Mouse (Mus musculus) embryo, embryonic 9.5 days (tissue): ENCODE results near the gene Kcne4.
"Not testable (repeated sequence)": the region's sequence is repeated elsewhere in the genome, so short reads cannot be mapped to it uniquely, and the experiment has no call there.

Source experiments
- DNase-seq: peaks from one replicate; pipeline ENCODE4 v3.0.0-alpha.2; 2017; ENCODE audit errors: extremely low spot score

Kcne4 gene

DNA sequence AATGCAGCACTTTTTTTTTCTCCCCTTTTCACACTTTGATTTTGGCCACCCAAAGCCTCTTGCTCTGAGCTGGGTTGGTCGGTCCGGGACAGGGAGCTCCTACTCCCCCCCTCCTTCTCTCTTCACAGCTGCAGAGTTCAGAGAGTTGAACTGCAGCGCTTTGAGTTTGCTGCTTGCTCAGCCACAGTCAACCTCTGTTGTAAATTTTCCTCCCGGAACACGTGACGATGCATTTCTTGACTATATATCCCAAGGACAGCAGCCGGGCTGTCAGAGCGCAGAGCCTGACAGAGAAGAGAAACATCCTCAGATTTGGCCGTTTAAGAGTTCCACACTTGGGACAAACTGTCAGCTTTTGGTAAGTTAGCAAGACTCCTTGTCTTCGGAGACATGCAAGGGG lies at the start of gene Kcne4:
Gene Kcne4, plus strand, starts transcription at position 120 of the 400 bp plus-strand sequence.
- no peak for DNase-seq

- no peak for DNase-seq
Measured at GRCm38 (mm10) chr1:78781899-78782298, 34.7 kb upstream of the Kcne4 start.

GRCm38 (mm10) chr1:78784936-78785335 lies 31.6 kb upstream of the Kcne4 start:
- DNase-seq, result not testable (repeated sequence)

GRCm38 (mm10) chr1:78789744-78790143 lies 26.8 kb upstream of the Kcne4 start:
- no peak for DNase-seq

GRCm38 (mm10) chr1:78807428-78807827 lies 9.1 kb upstream of the Kcne4 start:
- no peak for DNase-seq

DNA sequence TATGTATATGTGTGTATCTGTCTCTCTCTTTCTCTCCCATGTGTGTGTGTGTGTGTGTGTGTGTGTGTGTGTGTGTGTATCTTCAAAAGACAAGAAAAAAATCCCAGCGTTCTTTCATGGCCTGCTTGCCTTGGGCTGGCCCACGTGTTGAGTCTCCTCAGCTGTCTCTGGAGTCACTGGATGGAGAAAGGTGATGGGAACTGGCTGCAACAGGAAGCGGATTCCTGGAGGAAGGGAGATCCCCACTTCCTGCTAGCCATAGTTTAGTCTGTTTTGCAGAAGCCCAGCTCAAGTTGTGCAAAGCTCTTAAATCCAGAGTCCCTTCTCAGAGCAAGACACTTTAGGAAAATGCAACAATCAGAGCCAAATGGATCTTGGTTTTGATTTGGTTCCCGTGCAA lies 6.7 kb upstream of the Kcne4 start:
- DNase-seq, result no peak

DNA sequence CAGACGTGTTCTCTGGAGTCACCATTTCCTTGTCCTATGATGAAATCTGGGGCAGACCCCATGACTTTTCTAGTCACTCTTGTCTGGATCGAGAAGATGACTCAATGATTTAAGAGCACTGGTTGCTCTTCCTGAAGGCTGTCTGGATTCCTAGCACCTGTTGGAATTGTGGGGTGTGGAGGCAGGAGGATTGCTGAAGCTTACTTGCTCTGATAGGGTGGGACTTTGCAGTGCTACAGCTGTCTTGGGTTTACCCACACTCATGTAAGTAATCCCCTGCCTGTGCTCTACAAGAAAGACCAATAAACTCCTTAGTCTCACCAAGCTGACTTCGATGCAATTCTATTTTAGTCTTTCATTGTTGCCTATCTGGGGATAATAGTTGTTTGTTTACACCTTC lies 5.7 kb upstream of the Kcne4 start:
- no peak for DNase-seq

DNA sequence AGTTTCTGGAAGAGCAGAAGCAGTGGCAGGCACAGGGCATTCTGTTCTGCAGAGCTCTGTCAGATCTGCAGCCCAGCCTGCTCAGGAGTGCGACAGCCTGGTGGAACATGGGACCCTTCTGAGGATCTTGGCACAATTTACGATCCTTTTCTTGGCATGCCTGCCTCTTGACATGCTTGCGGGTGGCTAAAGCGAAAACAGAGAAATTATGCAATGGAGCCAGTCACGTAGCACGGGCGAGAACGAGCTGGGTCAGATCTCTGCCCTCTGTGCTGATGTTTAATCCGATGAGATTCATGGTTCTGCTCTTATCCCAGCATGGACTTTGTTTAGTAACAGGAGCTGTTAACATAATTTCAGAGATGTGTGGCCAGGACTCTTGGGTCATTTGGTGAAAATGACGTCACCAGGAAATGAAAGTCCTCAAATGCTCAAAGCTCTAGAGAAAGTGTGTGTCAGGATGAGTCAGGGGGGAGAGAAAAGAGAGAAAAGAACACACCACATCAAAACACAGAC lies 4.5 kb upstream of the Kcne4 start:
- DNase-seq, result no peak

DNA sequence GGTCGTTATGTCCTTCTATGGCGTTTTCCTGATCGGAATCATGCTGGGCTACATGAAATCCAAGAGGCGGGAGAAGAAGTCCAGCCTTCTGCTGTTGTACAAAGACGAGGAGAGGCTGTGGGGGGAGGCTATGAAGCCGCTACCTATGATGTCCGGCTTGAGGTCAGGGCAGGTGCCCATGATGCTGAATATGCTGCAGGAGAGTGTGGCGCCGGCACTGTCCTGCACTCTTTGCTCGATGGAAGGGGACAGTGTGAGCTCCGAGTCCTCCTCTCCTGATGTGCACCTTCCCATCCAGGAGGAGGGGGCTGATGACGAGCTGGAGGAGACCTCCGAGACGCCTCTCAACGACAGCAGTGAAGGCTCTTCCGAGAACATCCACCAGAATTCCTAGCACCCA lies 1.2 kb downstream of the Kcne4 start:
- DNase-seq, result no peak

DNA sequence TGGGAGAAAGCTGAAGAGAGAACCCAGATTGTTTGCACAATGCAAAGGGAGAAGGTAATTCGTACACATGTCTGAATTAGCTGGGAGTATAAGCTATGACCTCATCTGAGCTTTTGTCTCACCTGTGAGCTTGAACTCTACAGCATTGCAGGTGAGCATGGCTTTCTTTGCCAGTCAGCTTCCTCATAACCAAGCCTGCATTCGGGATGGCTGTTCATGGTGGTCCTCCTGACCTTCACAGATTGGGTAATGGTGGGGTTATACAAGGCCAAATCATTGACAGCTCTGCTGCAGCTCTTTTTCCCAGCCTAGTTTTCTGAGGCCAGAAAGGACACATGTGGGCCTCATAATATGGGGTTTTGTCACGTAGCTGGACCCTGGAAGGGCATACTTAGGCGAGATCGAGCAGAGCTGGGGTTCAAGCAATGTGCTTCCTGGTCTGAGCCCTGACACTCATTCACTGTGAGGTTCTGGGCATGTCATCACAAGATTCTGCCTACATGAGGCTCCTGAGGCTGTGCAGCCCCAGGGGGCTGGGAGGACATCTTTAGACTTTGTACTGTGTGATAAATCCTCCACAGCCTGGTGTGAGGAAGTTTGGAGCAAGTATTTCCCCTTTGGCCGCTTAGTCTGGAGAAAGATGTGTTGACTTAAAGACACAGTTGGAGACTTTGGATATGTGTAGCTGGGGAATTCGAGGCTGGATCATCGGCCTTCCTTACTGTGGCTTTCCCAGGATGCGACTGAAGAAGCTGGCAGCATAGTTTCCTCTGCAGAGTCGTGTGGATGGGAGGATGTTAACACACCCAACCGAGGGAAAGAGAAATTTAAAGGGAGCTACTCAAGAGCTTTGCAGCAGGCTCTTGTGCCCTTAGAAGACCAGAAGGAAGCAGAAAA lies 2.3 kb downstream of the Kcne4 start:
- DNase-seq, result no peak

GRCm38 (mm10) chr1:78819592-78819991 lies 3.0 kb downstream of the Kcne4 start:
- DNase-seq, result no peak

DNA sequence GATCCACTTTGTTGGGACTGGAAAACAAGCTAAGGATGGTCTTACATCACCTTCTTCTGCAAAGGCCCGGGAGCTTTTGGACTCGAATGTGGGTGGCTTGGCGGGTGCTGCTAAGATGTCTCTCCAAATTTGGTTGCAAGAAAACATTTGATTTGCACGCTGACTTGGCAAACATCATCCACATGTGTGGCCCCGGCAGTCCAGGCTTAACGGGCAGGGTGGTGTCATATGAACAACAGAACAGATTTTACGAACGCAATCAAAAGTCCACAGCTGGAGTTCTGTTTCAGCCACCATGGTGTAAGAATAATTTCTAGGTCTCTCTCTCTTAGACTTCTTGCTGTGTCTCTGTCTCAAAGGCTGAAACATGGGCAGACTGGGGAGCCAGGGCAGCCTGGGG lies 3.6 kb downstream of the Kcne4 start:
- DNase-seq, result no peak

DNA sequence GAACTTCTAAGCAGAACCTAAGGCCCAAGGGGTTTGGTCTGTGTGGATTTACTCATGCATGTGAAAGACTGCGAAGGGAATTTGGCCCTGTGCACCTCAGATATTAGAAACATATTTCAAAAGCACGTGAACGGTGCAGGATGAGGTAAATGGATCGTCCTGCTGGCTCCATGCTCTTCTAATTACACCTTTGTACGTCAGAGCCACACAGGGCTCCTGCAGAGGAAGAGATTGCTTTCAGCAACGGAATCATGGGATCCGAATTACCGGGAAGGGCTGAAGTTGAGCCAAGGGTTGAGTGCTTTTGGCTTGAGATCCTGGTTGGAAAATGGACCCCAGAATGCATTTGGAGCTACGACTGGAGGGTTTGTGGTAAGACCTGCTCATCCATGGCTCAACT lies 4.6 kb downstream of the Kcne4 start:
- DNase-seq, result no peak

DNA sequence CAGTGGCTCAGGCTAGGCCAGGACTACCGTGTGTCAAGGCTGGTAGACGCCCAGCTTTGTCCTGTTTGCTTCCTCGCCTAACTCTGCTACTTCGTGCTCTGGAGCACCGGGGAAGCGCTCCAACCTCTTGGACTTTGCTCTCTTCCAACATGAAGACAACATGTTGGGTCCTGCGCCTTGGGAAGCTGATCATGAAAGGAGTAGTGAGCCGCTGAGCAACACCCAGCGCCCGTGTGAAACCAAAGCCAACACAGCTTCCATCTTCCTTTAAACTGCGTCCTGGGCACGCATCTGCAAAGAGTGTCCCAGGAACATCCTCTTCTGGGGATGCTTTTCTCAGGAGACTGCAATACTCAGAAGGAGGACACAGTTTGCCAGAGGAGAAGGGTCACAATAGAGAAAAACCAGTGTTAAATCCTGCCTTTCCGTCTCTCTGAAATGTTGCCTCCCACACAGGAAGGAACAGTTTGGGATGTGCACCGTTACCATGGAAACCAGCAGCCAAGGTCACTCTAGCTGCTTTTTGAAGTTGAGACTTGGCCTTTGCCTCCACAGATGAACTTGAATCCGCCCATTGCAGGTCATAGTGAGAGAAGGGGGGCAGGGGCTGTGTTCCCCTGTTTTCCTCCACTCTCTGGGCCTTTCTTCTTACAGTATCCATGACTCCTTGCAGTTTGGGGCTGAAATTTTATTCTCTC lies 5.3 kb downstream of the Kcne4 start:
- DNase-seq, result no peak

- no peak for DNase-seq
Measured at GRCm38 (mm10) chr1:78825246-78825645, 8.7 kb downstream of the Kcne4 start.

- no peak for DNase-seq
Measured at GRCm38 (mm10) chr1:78838468-78838867, 21.9 kb downstream of the Kcne4 start.

DNA sequence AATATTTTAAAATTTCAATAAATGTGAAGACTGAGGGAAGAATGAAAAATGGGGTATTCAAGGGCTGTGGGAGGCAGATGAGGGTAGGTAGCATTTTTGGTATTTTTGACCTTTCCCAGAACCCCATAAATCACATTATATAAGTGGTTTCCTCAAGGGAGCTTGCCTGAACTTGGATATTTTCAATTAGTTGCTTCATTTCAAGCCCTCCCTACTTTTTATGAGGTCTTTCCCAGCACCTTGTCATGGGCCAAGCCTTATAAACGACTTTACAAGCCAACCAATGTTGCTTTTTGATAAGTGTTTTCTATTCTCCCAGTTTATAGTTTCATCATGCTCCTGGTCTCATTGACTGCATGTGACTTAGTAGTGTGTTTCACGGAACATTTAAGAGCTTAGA lies 24.2 kb downstream of the Kcne4 start:
- DNase-seq, result no peak

GRCm38 (mm10) chr1:78845661-78846060 lies 29.1 kb downstream of the Kcne4 start:
- no peak for DNase-seq

DNA sequence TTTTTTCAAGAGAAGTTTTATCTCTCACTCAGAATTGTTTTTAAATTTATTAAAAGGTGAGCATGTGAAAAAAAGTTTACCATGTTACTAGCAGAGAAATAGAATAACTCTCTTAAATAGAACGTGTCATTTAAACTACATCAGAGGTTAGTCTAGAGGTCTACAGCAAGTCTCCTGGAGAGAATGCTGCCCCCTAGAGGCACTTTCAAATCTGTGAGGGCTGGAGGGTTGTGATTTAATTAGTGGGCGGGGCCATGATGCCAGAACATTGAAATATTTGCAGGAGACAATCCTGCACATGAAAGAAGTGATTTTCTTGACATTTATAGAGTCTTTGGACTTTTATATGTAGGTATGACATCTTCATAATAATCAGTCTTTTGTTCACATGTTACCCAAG lies 29.9 kb downstream of the Kcne4 start:
- DNase-seq, result no peak

DNA sequence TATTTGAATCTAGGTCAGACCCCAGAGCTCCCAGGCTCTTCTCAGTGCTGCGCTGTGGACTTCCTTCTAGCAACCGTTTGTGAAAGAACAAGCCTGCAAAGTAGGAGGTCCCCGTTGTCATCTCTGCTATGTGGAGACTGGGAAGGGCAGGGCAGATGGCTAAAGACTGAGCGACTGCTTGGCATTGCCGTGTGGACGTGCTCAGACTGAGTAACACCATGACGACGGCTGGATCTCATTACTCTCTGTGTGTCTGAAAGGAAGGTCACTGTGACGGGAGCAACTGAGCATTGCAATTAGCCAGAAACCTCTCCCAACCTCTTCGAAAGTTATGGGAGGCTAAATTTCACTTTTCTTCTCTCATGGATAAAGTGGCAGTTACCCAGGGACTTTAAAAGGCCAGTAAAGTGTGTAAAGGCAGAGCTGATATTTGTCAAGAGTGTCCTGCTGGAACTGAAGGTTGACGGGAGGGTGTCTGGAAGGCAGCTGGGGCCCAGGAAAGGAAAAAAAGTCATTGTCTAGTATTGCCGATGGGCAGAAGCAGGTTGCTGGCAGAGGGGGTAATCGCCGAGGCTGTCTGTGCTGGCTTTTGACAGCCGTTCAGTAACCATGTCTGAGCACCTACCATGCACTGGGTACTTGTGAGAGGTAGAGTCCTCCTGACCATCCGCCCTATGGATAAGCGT lies 36.0 kb downstream of the Kcne4 start:
- peak; percentile 15 for DNase-seq

GRCm38 (mm10) chr1:78853094-78853445 lies 36.5 kb downstream of the Kcne4 start:
- DNase-seq, result no peak

- no peak for DNase-seq
Measured at GRCm38 (mm10) chr1:78854306-78854705, 37.7 kb downstream of the Kcne4 start.
